Mouse (Mus musculus): ENCODE measurements around the gene Fes.

The Fes gene

DNA sequence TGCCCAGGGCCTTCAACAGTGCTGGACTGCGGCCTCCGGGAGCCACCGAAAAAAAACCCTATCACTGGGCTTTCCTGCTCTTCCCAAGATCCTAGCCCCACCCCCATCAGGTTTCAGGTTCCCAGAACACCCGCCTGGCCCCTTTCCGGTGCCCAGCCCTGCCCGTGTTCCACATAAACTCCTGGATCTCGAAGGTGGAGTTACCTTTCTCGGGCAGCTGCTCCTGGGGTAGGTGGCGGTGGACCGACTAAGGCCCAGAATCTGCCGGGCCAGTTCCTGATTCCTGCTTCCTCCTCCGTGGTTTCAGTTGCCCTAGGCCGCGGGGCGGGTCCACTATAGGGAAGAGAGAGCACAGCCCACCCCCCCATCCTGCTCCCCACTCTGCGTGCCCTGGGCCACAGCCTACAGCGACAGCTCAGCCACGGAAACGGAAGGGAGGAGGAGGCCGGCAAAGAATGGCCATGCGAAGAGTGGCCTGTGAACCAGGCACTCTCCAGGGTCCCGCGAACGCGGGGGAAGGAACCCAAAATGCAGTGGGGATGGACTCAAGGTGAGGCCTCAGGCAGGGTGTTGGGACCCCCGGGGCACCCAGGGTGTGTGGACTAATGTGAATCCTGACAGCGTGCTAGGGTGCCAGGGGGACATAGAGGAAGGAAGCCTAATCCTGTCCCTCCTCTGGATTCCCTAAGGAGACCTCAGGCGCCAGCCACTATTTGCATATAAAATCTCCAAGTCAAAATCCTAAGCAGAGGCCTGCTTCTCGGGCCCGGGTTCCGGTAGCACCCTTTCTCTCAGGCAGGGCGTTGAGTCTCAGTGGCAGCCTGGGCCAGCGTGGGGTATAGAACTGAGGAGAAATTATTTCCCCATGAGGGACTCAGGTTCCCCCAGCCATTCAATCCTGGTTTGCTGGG is at the start of gene Fes:
Gene Fes, minus strand, starts transcription at position 314 of the 911 bp plus-strand sequence.
- peak; percentile 80 for DNase-seq (ENCODE audit: low spot score)

DNA sequence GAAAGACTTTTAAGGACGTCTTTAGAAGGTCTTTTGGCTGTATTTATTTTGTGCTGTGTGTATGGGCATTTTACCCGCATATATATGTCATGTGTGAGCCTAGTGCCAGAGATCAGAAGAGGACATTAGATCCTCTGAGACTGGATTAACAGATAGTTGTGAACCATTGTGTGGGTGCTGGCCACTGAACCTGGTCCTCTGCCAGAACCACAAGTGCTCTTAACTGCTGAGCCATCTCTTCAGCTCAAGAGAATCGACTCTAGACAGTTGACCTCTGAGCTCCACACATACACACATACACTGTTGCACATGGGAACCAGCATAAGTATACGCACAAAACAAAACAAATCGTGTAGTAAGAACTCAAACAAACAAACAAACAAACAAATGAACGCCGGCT is 48.8 kb upstream of the Fes start:
- DNase-seq (ENCODE audit: low spot score): no peak

DNA sequence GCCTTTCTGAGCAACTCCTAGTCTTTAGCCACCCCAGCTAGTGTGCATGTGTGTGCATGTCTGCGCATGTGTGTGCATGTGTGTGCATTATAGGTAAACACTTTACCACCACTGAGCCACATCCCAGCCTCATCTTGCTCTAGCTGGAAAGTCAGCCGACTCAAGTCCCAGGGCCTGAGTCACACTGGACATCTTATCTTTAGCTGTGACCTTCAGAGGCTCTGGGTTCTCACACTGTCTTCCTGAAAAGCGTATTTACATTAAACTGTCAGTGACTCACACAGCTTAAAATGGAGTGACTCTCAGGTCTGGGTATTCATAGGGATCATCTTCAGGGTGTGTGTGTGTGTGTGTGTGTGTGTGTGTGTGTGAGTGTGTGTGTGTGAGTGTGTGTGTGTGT is 47.8 kb upstream of the Fes start:
- no peak for DNase-seq (ENCODE audit: low spot score)

DNA sequence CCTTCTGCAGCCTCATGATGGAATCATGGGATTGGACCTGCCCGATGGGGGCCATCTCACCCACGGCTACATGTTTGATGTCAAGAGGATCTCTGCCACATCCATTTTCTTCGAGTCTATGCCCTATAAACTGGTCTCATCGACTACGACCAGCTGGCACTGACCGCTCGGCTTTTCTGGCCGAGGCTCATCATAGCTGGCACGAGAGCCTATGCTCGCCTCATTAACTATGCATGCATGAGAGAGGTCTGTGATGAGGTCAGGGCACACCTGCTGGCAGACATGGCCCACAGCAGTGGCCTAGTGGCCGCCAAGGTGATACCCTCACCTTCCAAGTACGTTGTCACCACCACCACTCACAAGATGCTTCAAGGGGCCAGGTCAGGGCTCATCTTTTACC is 41.9 kb upstream of the Fes start:
- no peak for DNase-seq (ENCODE audit: low spot score)

DNA sequence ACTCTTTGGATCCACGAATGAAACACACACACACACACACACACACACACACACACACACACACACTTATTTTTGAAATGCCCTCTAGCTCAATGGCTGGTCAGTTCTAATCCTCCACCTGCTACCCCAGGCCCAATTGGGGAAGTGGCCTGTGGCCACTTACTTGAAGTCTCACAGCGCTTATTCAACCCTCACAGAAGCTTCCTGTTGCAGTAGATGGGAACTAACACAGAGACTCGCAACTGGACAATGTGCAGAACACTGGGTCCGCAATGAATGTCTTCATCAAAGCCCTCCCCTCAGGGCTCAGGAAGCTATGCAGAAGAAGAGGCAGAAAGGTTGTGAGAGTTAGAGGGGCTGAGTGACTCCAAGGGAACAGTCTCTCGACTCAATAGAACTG is 40.0 kb upstream of the Fes start:
- DNase-seq (ENCODE audit: low spot score): no peak

DNA sequence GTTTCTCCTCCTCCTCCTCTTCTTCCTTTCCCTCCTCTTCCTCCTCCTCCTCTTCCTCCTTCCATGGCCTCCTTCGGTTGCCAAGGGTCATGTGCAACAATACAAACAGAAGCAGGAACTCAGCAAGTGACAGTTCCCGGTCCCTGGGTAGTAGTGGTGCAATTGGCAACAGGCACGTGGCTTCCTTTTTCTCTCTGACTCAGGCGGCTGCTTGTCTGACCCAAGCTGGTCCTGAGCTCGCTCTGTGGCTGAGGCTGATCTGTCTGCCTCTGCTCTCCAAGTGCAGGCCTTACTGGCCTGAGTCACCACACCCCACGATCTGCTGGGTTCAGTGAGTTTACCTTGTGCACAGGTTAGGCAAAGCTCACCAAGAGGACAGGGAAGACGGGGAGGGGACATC is 38.6 kb upstream of the Fes start:
- peak; percentile 68 for DNase-seq (ENCODE audit: low spot score)

DNA sequence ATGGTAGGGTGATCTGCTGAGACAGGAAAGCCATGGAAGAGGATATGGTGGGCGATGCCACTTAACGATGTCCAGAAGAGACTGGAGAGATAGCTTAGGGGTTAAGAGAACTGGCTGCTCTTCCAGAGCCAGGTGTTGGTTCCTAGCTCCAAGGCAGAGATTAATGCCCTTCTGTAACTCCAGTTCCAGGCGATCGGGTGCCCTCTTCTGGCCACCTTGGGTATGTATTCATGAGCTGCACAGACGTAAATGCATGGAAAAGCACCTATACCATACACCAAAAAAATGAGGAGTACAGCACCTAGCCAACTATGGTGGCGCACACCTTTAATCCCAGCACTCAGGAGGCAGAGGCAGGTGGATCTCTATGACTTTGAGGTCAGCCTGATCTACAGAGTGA is 37.0 kb upstream of the Fes start:
- no peak for DNase-seq (ENCODE audit: low spot score)

DNA sequence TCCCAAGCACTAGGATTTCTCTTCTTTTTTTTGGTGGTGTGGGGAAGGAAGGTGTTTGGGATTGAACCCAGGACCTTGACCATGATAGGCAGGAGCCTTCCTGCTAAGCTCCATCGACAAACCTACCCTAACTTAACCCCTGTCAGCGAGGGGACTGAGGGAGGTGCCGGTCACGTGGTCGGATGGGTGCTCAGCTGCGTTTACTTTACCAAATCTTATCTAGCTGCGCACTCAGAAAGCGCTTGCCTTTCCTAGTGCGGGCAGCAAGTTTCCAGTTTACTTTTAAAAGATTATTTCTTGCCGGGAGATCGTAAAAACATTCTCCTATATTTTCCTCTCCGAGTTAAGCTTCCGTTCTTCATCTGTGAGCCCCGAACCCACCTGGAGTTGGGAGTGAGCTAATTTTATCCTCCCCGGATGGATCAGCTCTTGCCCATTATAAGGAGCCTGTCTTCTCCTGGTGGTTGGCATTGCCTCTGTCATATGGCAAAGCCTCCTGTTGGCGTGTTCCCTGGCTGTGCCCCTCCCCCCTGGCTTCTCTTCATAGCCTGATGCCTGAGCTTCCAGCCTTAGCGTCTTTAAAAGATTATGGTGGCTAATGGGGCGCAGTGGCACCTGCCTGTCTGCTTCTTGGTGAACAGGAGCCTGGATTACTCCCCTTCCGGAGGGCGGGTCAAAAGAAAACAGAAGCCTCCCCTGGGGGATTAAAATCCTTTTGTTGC is 35.2 kb upstream of the Fes start:
- DNase-seq (ENCODE audit: low spot score): no peak

DNA sequence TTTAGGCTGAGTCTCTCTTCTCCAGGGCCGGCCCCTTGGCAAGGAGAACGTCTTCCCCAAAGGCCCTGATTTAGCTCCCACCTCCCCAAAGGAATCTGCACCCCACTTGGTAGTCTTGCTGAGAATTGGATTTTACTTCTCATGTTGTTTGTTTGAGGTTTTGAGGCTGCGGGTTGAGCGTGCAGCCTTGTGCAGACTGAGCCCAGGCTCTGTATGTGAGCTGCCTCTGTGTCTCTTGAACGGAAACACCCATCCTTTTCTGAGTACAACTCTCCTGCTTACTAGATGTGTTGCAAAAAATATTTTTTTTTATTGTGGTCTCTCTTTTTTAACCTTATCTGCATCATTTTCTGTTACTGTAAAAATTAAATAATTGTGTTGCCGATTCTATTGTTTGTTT is 33.8 kb upstream of the Fes start:
- no peak for DNase-seq (ENCODE audit: low spot score)

DNA sequence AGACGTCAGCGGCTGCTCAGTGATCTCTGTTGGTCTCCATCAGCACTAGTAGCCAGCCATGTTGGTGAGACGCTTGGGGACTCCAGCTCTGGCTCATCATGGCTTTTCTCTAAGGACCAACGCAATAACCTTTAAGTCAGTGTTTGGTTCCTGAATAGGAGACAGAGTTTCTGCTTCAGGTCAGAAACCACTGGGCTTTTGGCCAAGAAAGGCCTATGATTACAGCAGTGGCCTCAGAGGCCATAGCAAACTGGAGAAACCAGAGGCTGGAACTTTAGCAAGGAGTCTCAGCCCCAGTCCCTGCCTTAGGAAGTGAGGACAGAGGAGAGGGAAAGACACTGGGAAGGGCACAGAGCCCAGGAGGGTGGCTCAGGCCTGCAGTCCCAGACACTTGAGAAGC is 32.8 kb upstream of the Fes start:
- no peak for DNase-seq (ENCODE audit: low spot score)

DNA sequence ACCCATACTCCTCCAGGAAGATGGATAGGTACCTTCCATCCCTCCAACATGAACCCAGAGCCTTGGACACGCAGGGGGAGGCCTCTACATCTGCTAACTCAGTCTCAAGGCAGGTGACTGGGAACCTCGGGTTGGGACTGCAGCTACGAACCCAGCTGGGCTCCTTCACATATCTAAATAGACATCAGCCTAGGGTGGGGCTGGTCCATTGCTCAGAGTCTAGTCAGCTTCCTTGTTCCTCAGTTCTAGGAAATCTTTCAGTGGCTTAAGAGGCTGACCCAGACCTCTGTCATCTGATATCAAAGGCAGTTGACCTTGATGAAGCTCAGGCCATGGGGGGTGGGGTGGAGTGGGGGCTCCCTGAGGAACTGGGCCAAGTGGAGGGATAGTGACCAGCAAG is 31.5 kb upstream of the Fes start:
- DNase-seq (ENCODE audit: low spot score): no peak

DNA sequence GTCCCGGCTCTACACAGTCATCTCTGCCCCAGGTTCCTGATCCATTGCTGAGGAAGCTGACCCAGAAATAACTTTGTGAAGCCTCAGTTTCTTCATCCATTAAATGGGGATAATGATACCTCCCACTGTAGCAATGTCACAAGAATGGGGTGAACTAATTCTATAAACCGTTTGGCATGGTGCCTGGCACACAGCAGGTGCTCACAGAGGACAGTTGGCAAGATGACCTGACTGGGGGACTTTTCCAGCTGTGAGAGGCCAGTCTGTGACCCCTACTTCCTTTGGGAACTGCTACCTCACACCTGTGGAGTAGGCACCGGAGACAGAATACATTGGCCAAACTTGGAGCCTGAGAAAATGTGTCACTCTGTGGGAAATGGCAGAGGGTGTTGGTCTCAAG is 30.3 kb upstream of the Fes start:
- no peak for DNase-seq (ENCODE audit: low spot score)

DNA sequence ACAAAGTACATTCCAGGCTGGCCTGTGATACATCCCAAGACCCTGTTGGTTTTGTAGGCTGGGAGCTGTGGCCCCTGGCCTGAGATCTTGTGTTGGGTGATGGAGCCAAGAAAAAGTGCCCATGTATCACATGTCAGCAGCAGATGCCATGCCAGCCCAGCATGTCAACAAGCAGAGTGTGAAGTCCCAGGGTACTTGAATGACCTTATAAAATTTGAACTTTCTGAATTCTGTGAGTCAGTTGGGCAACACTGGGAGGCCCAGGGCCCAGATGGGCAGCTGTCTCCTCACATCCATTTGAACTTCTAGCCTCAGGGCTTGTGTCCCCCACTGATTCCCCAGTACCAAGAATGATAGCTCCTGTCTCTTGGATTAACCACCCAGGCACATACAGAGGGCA is 29.9 kb upstream of the Fes start:
- DNase-seq (ENCODE audit: low spot score): no peak

DNA sequence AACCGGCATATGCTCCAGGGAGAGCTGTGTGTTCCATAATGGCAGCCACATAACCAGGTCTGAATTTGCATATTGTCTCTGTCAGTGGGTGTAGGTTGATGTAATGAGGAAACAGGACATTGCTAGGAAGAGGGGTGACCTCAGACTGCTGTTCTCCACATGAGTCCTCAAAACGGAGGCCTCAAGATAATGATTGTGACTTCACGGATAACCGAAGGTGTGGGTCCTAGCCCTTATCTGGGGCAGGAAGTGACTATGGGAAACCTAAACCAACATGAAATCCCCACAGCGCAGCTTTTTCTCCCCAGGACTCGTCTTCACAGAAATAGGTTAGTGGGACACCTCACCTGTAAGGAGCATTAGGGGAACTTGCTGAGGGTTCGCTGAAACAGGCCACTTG is 29.2 kb upstream of the Fes start:
- no peak for DNase-seq (ENCODE audit: low spot score)

DNA sequence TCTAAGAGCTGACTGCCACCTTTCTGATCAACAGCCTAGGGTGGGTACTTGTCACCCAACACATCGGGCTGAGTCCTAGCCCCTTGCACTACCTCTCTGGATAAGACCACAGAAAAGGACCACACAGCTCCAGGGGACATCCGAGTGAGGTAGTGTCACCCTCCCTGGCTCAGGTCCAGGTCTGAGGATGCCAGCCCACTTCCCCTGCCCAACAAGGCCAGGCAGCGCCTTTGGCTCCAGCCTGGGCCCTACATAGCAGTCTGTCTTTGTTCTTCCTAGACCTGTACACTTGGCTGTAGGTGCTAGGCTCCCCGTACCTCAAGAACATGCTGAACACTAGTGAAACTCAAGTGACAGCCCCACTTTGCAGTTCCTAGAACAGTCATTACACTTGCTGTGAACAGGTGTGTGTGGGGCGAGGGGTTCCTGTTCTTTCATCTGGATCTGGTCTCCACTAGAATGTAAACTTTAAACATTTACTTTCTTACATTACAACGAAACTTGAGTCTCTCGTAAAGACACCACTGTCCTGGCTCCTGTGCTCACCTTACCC is 26.6 kb upstream of the Fes start:
- DNase-seq (ENCODE audit: low spot score): no peak

DNA sequence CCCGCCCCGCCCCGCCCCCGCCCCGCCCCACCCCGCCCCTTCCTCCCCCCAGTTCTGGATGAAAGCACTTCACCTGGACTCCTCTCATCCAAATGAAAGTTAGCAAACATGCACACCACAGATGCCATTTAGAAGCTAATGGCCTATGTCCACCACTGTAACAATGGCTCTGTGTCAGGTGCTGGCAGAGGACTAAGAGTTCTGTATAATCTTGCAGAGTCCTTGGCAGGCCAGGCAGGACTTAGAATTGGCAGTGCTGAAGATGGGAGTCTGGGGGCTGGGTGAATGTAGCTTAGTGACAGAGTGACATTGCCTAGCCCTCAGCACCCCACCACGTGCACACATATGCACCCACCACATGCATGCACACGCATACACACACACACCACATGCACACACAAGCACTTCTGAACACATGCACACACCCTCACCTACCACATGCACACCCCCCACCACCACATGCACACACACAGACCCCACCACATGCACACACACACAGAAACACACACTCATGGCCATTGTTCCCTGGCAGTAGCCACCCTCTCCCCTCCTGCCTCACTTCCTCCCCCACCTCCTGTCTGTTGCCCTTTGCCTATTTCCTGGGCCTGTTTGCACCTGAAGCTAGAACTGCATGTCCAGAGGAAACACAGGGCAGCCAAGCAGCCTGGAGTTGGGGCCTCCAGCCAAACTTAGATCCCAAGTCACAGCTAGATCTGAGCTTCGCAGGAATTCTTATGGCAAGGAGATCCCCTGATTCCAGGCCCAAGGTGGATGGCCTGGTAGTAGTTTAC is 26.0 kb upstream of the Fes start:
- DNase-seq (ENCODE audit: low spot score): no peak

DNA sequence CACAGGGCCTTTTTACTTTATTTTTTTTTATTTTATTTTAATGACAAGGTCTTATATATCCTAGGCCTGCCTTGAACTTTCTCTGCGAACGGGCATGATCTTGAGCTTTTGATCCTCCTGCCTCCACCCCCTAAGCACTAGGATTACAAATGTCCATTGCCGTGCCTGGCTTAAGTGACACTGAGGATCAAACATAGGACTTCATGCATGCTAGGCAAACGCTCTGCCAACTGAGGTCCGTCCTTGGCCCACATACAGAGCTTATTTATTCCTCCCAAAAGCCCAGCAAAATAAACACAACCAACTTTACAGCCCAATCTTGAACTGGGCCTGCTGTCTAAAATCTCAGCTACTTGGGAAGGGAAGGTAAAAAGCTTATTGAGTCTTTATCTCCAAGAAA is 25.0 kb upstream of the Fes start:
- no peak for DNase-seq (ENCODE audit: low spot score)

DNA sequence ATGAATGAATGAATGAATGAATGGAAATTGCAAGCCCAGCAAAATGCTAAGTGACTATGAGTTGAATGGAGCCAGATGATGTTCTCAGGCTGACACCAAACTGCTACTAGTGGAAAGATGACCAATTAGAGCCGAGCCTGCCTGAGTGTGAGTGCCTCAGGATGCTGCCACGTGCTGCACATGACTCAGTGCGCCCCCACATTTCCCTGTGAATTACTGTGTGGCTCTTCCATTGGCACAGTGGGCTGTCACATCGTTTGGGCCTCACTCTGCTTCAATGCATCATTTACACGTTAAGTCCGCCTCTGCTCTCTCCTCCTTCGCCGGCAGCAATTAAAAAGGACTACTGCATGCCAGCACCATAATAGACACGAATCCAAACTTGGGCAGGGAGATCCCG is 24.5 kb upstream of the Fes start:
- no peak for DNase-seq (ENCODE audit: low spot score)

DNA sequence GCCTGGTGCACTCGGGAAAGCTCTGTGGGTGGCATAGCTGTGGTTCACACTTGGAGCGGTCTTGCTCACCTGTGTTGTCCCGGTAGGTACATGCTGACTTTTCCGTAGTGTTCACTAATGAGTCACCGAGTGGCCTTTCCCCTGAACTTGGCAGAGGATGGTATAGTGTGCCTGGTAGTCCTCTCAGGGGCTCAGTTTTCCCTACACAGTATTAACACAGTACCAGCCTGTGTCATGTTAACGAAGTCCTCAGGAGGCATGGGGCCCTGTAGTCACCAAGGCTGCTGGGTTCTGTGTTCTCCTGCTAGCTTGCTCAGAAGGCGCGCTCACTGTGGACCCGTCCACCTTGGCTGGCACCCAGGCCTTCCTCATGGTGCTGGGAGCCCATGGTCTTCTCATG is 22.6 kb upstream of the Fes start:
- DNase-seq (ENCODE audit: low spot score): no peak

DNA sequence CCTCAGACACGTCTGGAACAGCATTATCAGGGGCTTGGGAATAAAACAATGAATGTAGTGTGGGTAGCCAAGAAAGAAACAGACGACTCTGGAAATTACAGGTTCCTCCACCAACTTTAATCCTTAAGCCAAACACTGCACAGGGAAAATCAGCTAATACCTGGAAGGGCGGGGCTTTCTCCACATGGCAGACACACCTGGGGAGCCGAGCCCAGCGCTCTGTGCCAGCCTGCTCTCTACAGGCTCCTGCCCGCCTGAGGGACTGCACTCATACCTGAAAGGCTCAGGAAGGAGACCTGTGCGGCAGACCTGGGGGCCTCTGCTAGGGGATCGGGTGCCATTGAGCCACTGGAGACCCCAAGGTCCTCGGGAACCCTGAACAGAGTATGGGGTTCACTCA is 20.0 kb upstream of the Fes start:
- DNase-seq (ENCODE audit: low spot score): no peak

DNA sequence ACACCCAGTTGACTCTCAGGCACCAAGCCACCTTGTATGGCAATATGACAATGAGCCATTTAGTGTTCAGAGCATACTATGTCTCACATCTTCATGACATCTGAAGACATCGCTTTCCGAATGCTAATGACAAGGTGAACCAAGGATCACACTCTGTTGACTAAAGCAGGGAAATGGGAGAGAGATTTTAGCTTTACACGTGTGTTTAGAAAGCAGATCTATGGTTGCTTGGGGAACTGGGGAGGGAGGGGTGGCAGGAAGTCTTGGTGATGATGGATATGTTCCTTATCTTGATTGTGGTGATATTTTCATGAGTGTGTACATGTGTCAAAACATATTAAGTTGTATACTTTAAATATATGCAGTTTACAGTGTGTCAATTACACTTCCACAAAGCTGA is 18.4 kb upstream of the Fes start:
- DNase-seq (ENCODE audit: low spot score): no peak

DNA sequence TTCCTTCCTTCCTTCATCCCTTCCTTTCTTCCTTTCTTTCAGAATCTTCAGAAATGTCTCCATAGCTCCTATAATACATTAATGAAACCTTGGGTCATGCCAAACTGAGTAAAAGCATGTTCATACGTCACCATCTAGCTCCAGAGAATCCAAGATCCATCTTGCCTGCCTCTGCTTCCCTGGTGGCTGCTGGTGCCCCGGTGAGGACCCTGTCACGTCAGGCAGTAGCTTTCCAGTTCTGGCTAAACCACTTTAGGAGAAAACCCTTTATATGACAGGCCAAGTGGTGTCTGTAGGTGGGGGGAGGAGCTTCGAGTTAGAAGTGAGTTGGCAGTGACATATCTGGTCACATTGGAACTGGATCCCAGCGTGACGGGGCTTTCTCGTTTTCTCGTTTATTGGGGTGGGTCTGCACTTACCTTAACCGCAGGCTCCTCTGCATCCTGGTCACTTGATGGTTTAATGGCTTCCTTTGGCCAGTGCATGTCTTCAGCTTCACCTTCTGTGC is 17.5 kb upstream of the Fes start, which contains the start of gene Furin:
Gene Furin, minus strand, starts transcription at position 249 of the 508 bp plus-strand sequence.
- DNase-seq (ENCODE audit: low spot score): no peak

Measured in lung, postnatal 25 days (tissue).